ENCODE assay signal across 8 mouse cellular contexts in the genomic region with DNA sequence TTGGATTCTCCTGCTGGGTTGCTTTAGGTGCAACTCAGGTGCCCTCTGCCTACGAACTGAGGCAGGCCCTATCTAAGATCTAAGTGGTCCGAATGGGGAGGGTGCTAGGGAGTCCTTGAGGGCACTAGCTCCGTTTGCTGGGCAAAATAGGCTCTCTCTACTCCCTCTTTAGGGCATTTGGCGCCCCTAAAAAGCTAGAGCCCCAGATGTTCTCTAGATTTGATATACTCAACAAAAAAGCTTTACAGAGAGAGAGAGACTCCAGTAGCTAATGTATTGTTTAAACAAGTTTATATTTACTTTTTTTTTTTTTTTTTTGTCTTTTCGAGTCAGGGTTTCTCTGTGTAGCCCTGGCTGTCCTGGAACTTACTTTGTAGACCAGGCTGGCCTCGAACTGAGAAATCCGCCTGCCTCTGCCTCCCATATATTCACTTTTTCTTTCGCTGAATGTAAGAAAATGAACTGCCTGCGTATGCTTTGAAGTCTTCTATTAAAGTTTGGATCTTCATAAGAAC. TPM values are rescaled to one million over a fixed set of nuclear protein-coding genes. Genes with fewer than 3 reads are reported as not detected.
A peak's percentile ranks its signal among the peaks of the same experiment; 100 is the strongest.
DNase-seq lines count a peak whose midpoint lies in the region; ATAC-seq and TF ChIP-seq lines count a peak whose summit lies in the region.

A gene (plus strand): TSS at position 465 of the 515 bp plus-strand sequence.

- intact Hi-C loops in heart, postnatal 25 days (cut with DNase I) = loop anchor here (2.0 to 5.0 kb wide), 5 partner anchors 58 to 298 kb away; a partner anchor contains a TSS

- H3K4me3 ChIP-seq in heart, embryonic 15.5 days = peak within 1 kb of the TSS; percentile 92
- H3K4me3 ChIP-seq in bone marrow, adult 2 months (replicated peaks; ENCODE audit: control insufficient read depth, low read depth, low read length) = peak within 1 kb of the TSS; percentile 80
- H3K4me3 ChIP-seq in hindbrain, embryonic 12.5 days = peak within 1 kb of the TSS; percentile 92
- peak within 1 kb of the TSS; percentile 71 for H3K4me3 ChIP-seq in midbrain, embryonic 11.5 days (ENCODE audit: low read depth, low read length)

- H3K4me1 ChIP-seq in heart, embryonic 15.5 days (replicated peaks) = peaks cover 11% of the 10 kb centered on the region
- H3K4me1 ChIP-seq in bone marrow, adult 2 months (ENCODE audit: control insufficient read depth, insufficient read depth, low read length) = peaks cover 1% of the 10 kb centered on the region; the same call in 1 of the 2 replicates
- H3K4me1 ChIP-seq in hindbrain, embryonic 12.5 days = peaks cover 18% of the 10 kb centered on the region
- peaks cover 16% of the 10 kb centered on the region for H3K4me1 ChIP-seq in midbrain, embryonic 11.5 days (ENCODE audit: control insufficient read depth, insufficient read depth, low read length)

- TF ChIP-seq CTCF in bone marrow, adult 2 months (IDR thresholded peaks at IDR 0.05; ENCODE audit: control insufficient read depth, insufficient read depth, low read length) = no peak

- no peaks in the 10 kb centered on the region for H3K27me3 ChIP-seq in heart, embryonic 15.5 days
- H3K27me3 ChIP-seq in hindbrain, embryonic 12.5 days = no peaks in the 10 kb centered on the region
- no peaks in the 10 kb centered on the region for H3K27me3 ChIP-seq in midbrain, embryonic 11.5 days (ENCODE audit: control insufficient read depth, insufficient read depth, low read length)

- no peaks in the 10 kb centered on the region for H3K36me3 ChIP-seq in heart, embryonic 15.5 days
- no peaks in the 10 kb centered on the region for H3K36me3 ChIP-seq in hindbrain, embryonic 12.5 days
- H3K36me3 ChIP-seq in midbrain, embryonic 11.5 days (ENCODE audit: control insufficient read depth, insufficient read depth, low read length) = no peaks in the 10 kb centered on the region

- H3K9me3 ChIP-seq in heart, embryonic 15.5 days (replicated peaks) = no peaks in the 10 kb centered on the region
- no peaks in the 10 kb centered on the region for H3K9me3 ChIP-seq in hindbrain, embryonic 12.5 days (replicated peaks)
- H3K9me3 ChIP-seq in midbrain, embryonic 11.5 days (ENCODE audit: control insufficient read depth, low read length) = no peaks in the 10 kb centered on the region

- DNase-seq in heart, postnatal 25 days (ENCODE audit: low spot score) = no peak
- no peak for DNase-seq in midbrain, embryonic 11.5 days (ENCODE audit: low spot score, missing footprints)
- no peak for DNase-seq in ovary, postnatal 14 days (ENCODE audit: low spot score)
- no peak for DNase-seq in kidney, adult 9 months
- DNase-seq in right cerebral cortex, postnatal 36 days (ENCODE audit: low spot score in 2 of 2) = no peak

- peak; percentile 32; the same call in 1 of the 2 replicates for ATAC-seq in heart, embryonic 15.5 days (replicated peaks; ENCODE audit: insufficient number of reproducible peaks, insufficient read depth, low FRiP score, low read depth)
- ATAC-seq in hindbrain, embryonic 12.5 days (ENCODE audit: low FRiP score) = peak; percentile 69
- no peak for ATAC-seq in midbrain, embryonic 11.5 days (ENCODE audit: low FRiP score)

- TF ChIP-seq POLR2A in bone marrow, adult 2 months (IDR thresholded peaks at IDR 0.05; ENCODE audit: borderline replicate concordance, control insufficient read depth, low read depth, low read length) = no peak

- peak within 1 kb of the TSS; percentile 94 for H3K27ac ChIP-seq in heart, embryonic 15.5 days
- peak within 1 kb of the TSS; percentile 72 for H3K27ac ChIP-seq in bone marrow, adult 2 months (ENCODE audit: control insufficient read depth, insufficient read depth, low read depth, low read length, poor library complexity)
- peak within 1 kb of the TSS; percentile 89 for H3K27ac ChIP-seq in hindbrain, embryonic 12.5 days
- peak within 1 kb of the TSS; percentile 80 for H3K27ac ChIP-seq in midbrain, embryonic 11.5 days (ENCODE audit: low read depth, low read length)

- WGBS in heart, embryonic 15.5 days = 37% methylated on average over 9 of the region's 9 CpGs
- 32% methylated on average over 9 of the region's 9 CpGs for WGBS in bone marrow, adult 2 months
- 33% methylated on average over 9 of the region's 9 CpGs for WGBS in hindbrain, embryonic 12.5 days
- WGBS in midbrain, embryonic 11.5 days = 42% methylated on average over 9 of the region's 9 CpGs

- peak within 1 kb of the TSS; percentile 92 for H3K4me2 ChIP-seq in heart, embryonic 15.5 days
- peak within 1 kb of the TSS; percentile 94 for H3K4me2 ChIP-seq in hindbrain, embryonic 12.5 days (replicated peaks)
- H3K4me2 ChIP-seq in midbrain, embryonic 11.5 days = peak within 1 kb of the TSS; percentile 84

- peak within 1 kb of the TSS; percentile 93 for H3K9ac ChIP-seq in heart, embryonic 15.5 days
- peak within 1 kb of the TSS; percentile 93 for H3K9ac ChIP-seq in hindbrain, embryonic 12.5 days
- peak within 1 kb of the TSS; percentile 83 for H3K9ac ChIP-seq in midbrain, embryonic 11.5 days (ENCODE audit: low read length)

RNA-seq across cellular contexts. Expression of the gene that starts here (rescaled TPM):
- 21.8 and 23.5 TPM in 2 replicates for polyA plus RNA-seq in heart, embryonic 15.5 days (2015; fragmentation: Nextera tagmentation; extraction: Ambion mirVana)
- 1 to 10 TPM; 2.3 to 3.0 TPM for total RNA-seq in heart, postnatal 25 days (2021)
- 29.1 and 37.4 TPM in 2 replicates for polyA plus RNA-seq in bone marrow, adult 2 months (2011; ENCODE audit: insufficient read depth, insufficient read length, low replicate concordance, missing spikeins)
- polyA plus RNA-seq in hindbrain, embryonic 12.5 days (2016; fragmentation: Nextera tagmentation; extraction: Ambion mirVana) = 36.5 and 37.5 TPM in 2 replicates
- polyA plus RNA-seq in midbrain, embryonic 11.5 days (2014; fragmentation: Nextera tagmentation; extraction: Ambion mirVana) = 73.8 and 82.1 TPM in 2 replicates
